Mouse (Mus musculus): ENCODE results near the gene Gm28374. TPM values are rescaled to one million over a fixed set of nuclear protein-coding genes. Genes with fewer than 3 reads are reported as not detected.

Gene Gm28374
- polyA plus RNA-seq, 1 experiment from 2014 or later, result not detected

DNA sequence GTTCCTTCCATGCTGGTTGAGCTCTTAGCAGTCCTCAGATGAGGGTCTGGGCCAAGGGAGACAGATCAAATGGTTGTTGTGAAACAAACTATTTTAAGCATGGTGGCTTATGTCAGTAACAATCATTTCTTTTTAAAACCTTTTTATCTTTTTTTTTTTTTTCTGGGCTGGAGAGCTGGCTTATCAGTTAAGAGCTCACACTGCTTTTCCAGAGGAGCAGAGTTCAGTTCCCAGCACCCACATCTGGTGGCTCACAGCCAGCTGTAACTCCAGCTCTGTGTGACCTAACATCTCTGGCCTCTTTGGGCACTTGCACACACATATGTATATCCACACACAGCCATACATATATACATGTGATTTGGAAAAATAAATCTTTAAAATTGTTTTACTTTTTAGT lies 44.4 kb downstream of the Gm28374 start:
- Histone ChIP-seq H3K27me3 (ENCODE audit: control insufficient read depth, insufficient read depth, low read length) (no peaks in the 10 kb centered on the region), H3K4me1 (ENCODE audit: control insufficient read depth, insufficient read depth, low read length) (no peaks in the 10 kb centered on the region), H3K27ac (replicated peaks; ENCODE audit: low read depth, low read length) (no peak overlapping the region), H3K4me3 (ENCODE audit: low read depth, low read length) (no peak overlapping the region), H3K4me2 (ENCODE audit: low read depth, low read length) (no peak overlapping the region), H3K36me3 (replicated peaks; ENCODE audit: control insufficient read depth, insufficient read depth, low read depth, low read length) (no peaks in the 10 kb centered on the region), H3K9ac (replicated peaks; ENCODE audit: low read length) (no peak overlapping the region), H3K9me3 (replicated peaks; ENCODE audit: control insufficient read depth, low read length) (no peaks in the 10 kb centered on the region)
- no peak for ATAC-seq (replicated peaks; ENCODE audit: insufficient number of reproducible peaks, low FRiP score, low TSS enrichment, low read depth)
- DNase-seq (ENCODE audit: low spot score), result no peak

DNA sequence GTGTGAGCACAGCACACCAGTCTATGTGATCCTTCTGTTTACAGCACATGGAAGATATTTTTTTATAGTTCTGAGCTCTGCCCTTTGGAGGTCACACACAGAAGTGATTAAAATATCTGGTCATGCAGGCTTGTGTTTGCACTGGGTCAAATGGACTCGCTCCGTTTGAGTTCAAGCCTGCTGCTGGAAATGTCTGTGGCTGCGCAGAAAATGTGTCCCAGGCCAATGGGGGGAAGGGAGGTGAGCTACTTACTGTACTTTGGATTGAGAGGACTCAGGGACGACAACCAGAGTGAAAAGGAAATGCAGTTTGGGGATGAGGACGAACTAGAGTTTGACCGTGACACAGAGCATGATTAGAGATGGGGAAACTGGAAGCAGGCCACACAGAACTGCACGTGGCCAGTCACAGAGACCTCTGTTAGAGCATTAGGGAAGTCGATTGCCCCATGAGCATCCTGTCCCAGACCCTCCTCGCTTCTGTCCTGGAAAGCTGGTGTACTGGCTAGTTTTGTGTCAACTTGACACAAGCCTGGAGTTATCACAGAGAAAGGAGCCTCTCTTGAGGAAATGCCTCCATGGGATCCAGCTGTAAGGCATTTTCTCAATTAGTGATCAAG lies 46.0 kb downstream of the Gm28374 start:
- DNase-seq (ENCODE audit: low spot score) (no peak), ATAC-seq (replicated peaks; ENCODE audit: insufficient number of reproducible peaks, low FRiP score, low TSS enrichment, low read depth) (no peak)
- Histone ChIP-seq H3K27ac (replicated peaks; ENCODE audit: low read depth, low read length) (no peak overlapping the region), H3K4me2 (ENCODE audit: low read depth, low read length) (no peak overlapping the region), H3K4me1 (ENCODE audit: control insufficient read depth, insufficient read depth, low read length) (no peaks in the 10 kb centered on the region), H3K36me3 (replicated peaks; ENCODE audit: control insufficient read depth, insufficient read depth, low read depth, low read length) (no peaks in the 10 kb centered on the region), H3K9ac (replicated peaks; ENCODE audit: low read length) (no peak overlapping the region), H3K9me3 (replicated peaks; ENCODE audit: control insufficient read depth, low read length) (no peaks in the 10 kb centered on the region), H3K27me3 (ENCODE audit: control insufficient read depth, insufficient read depth, low read length) (no peaks in the 10 kb centered on the region), H3K4me3 (ENCODE audit: low read depth, low read length) (no peak overlapping the region)
- 75% methylated on average over 9 of the region's 9 CpGs for WGBS

DNA sequence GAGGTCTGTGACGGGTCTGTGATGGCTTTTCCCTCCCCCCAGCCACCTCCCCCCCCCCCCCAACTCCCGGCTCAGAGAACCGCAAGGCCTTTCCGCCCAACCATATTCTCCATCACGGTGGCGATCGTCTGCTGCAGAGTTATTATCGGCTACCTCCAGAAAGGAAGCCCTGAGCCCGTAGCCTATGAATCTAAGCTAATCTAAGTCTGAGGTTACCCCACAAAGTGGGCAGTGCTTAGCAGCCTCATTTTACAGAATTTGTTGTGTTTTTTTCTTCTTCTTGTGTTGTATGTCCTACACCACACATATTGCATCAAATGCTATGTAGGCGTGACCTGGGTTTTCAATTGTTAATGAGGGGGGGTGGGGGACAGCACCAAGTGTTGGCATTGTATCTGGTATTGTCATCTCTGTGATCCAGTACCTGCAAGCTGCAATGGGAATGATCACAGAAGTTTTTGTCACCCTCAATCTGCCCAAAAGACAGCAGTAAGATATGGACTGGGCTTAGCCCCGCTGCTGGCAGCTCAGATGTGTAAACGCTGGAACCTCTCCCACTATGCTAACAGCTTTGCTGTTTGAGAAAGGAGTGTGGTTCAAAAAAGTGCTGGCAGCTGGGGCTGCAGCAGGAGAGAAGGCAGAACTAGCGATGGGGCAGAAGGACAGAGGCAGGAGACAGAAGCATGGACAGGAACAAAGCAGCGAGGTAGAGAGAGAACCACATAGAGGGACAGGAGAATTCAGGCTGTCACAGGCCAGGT lies 51.4 kb downstream of the Gm28374 start:
- DNase-seq (ENCODE audit: low spot score), result no peak
- Histone ChIP-seq H3K4me2 (ENCODE audit: low read depth, low read length) (no peak overlapping the region), H3K9me3 (replicated peaks; ENCODE audit: control insufficient read depth, low read length) (no peaks in the 10 kb centered on the region), H3K27ac (replicated peaks; ENCODE audit: low read depth, low read length) (no peak overlapping the region), H3K4me3 (ENCODE audit: low read depth, low read length) (no peak overlapping the region), H3K9ac (replicated peaks; ENCODE audit: low read length) (no peak overlapping the region), H3K4me1 (ENCODE audit: control insufficient read depth, insufficient read depth, low read length) (no peaks in the 10 kb centered on the region), H3K36me3 (replicated peaks; ENCODE audit: control insufficient read depth, insufficient read depth, low read depth, low read length) (no peaks in the 10 kb centered on the region), H3K27me3 (ENCODE audit: control insufficient read depth, insufficient read depth, low read length) (no peaks in the 10 kb centered on the region)
- no peak for ATAC-seq (replicated peaks; ENCODE audit: insufficient number of reproducible peaks, low FRiP score, low TSS enrichment, low read depth)
- WGBS, result 70% methylated on average over 14 of the region's 14 CpGs

GRCm38 (mm10) chr19:6029426-6029825 lies 52.6 kb downstream of the Gm28374 start:
- no peak overlapping the region for H3K4me3 ChIP-seq (ENCODE audit: low read depth, low read length)
- 75% methylated on average over 9 of the region's 9 CpGs for WGBS
- DNase-seq (ENCODE audit: low spot score) (no peak), ATAC-seq (replicated peaks; ENCODE audit: insufficient number of reproducible peaks, low FRiP score, low TSS enrichment, low read depth) (no peak)
- H3K9ac ChIP-seq (replicated peaks; ENCODE audit: low read length), result no peak overlapping the region
- H3K36me3 ChIP-seq (replicated peaks; ENCODE audit: control insufficient read depth, insufficient read depth, low read depth, low read length), result no peaks in the 10 kb centered on the region
- H3K4me2 ChIP-seq (ENCODE audit: low read depth, low read length), result no peak overlapping the region
- H3K27ac ChIP-seq (replicated peaks; ENCODE audit: low read depth, low read length), result no peak overlapping the region
- no peaks in the 10 kb centered on the region for H3K27me3 ChIP-seq (ENCODE audit: control insufficient read depth, insufficient read depth, low read length)
- H3K4me1 ChIP-seq (ENCODE audit: control insufficient read depth, insufficient read depth, low read length), result no peaks in the 10 kb centered on the region
- no peaks in the 10 kb centered on the region for H3K9me3 ChIP-seq (replicated peaks; ENCODE audit: control insufficient read depth, low read length)

DNA sequence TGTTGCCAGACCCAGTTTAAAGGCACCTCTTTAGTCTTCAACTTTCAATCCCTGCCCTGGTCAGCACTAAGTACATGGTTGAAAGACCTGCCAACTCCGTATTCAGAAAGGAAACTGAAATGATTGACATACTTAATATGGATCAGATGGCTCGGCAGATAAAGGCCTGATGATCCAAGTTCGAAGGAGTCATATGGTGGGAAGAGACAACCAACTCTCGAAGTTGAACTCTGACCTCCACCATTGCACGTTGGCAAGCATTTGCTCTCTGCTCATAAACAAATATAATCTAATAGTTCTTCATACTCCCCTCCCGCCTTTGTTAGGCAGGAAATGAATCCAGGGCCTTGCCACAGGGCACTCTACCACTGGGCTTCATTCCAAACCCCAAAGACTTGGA lies 53.1 kb downstream of the Gm28374 start:
- Histone ChIP-seq H3K36me3 (replicated peaks; ENCODE audit: control insufficient read depth, insufficient read depth, low read depth, low read length) (no peaks in the 10 kb centered on the region), H3K27ac (replicated peaks; ENCODE audit: low read depth, low read length) (no peak overlapping the region), H3K9ac (replicated peaks; ENCODE audit: low read length) (no peak overlapping the region), H3K4me3 (ENCODE audit: low read depth, low read length) (no peak overlapping the region), H3K27me3 (ENCODE audit: control insufficient read depth, insufficient read depth, low read length) (no peaks in the 10 kb centered on the region), H3K4me2 (ENCODE audit: low read depth, low read length) (no peak overlapping the region), H3K9me3 (replicated peaks; ENCODE audit: control insufficient read depth, low read length) (no peaks in the 10 kb centered on the region), H3K4me1 (ENCODE audit: control insufficient read depth, insufficient read depth, low read length) (no peaks in the 10 kb centered on the region)
- ATAC-seq (replicated peaks; ENCODE audit: insufficient number of reproducible peaks, low FRiP score, low TSS enrichment, low read depth), result no peak
- DNase-seq (ENCODE audit: low spot score), result no peak
- WGBS, result 74% methylated on average over 6 of the region's 6 CpGs

Small RNAs within 50 kb of the gene (microRNA-seq; reads per million reads assigned to microRNA genes)
- 1.9 reads per million for gene Mir6988 (ENCODE audit: borderline number of aligned reads)

Other genes with a start within 250 kb of the Gm28374 start
- 15.8 and 17.6 TPM in 2 replicates for gene Frmd8, start 207.0 kb downstream of the Gm28374 start, polyA plus RNA-seq (2014; fragmentation: Nextera tagmentation; extraction: Ambion mirVana)
- 0.87 and 1.1 TPM in 2 replicates for gene Slc25a45, start 204.4 kb downstream of the Gm28374 start, polyA plus RNA-seq (2014; fragmentation: Nextera tagmentation; extraction: Ambion mirVana)
- 4.0 and 4.3 TPM in 2 replicates for gene Tigd3, start 188.1 kb downstream of the Gm28374 start, polyA plus RNA-seq (2014; fragmentation: Nextera tagmentation; extraction: Ambion mirVana)
- gene Dpf2, start 169.2 kb downstream of the Gm28374 start, polyA plus RNA-seq (2014; fragmentation: Nextera tagmentation; extraction: Ambion mirVana), result 202 and 213 TPM in 2 replicates
- 2.4 and 2.7 TPM in 2 replicates for gene Cdc42ep2, start 157.4 kb downstream of the Gm28374 start, polyA plus RNA-seq (2014; fragmentation: Nextera tagmentation; extraction: Ambion mirVana)
- gene Pola2, start 118.1 kb downstream of the Gm28374 start, polyA plus RNA-seq (2014; fragmentation: Nextera tagmentation; extraction: Ambion mirVana), result 91.0 and 97.6 TPM in 2 replicates
- gene Slc22a20, start 96.1 kb downstream of the Gm28374 start, polyA plus RNA-seq (2014; fragmentation: Nextera tagmentation; extraction: Ambion mirVana), result not detected in 2 replicates
- 4.5 and 5.0 TPM in 2 replicates for gene Capn1, start 66.4 kb downstream of the Gm28374 start, polyA plus RNA-seq (2014; fragmentation: Nextera tagmentation; extraction: Ambion mirVana)
- gene Syvn1, start 35.7 kb downstream of the Gm28374 start, polyA plus RNA-seq (2014; fragmentation: Nextera tagmentation; extraction: Ambion mirVana), result 18.8 and 20.2 TPM in 2 replicates
- gene Mrpl49, start 24.5 kb downstream of the Gm28374 start, polyA plus RNA-seq (2014; fragmentation: Nextera tagmentation; extraction: Ambion mirVana), result 96.6 and 100 TPM in 2 replicates
- 773 and 801 TPM in 2 replicates for gene Fau, start 24.4 kb downstream of the Gm28374 start, polyA plus RNA-seq (2014; fragmentation: Nextera tagmentation; extraction: Ambion mirVana)
- 40.8 and 44.2 TPM in 2 replicates for gene Znhit2, start 21.1 kb downstream of the Gm28374 start, polyA plus RNA-seq (2014; fragmentation: Nextera tagmentation; extraction: Ambion mirVana)
- 26.0 and 26.3 TPM in 2 replicates for gene Tm7sf2, start 13.9 kb downstream of the Gm28374 start, polyA plus RNA-seq (2014; fragmentation: Nextera tagmentation; extraction: Ambion mirVana)
- gene Vps51, start 5.0 kb downstream of the Gm28374 start, polyA plus RNA-seq (2014; fragmentation: Nextera tagmentation; extraction: Ambion mirVana), result 41.1 and 44.4 TPM in 2 replicates
- gene Tmem262, start 2.2 kb downstream of the Gm28374 start, polyA plus RNA-seq (2014; fragmentation: Nextera tagmentation; extraction: Ambion mirVana), result not detected in 2 replicates
- gene Zfpl1, start 2.7 kb upstream of the Gm28374 start, polyA plus RNA-seq (2014; fragmentation: Nextera tagmentation; extraction: Ambion mirVana), result 60.7 and 69.9 TPM in 2 replicates
- gene Cdca5, start 2.7 kb upstream of the Gm28374 start, polyA plus RNA-seq (2014; fragmentation: Nextera tagmentation; extraction: Ambion mirVana), result 59.2 and 65.2 TPM in 2 replicates
- gene AC131692.1, start 12.2 kb upstream of the Gm28374 start, polyA plus RNA-seq (2014; fragmentation: Nextera tagmentation; extraction: Ambion mirVana), result not detected in 2 replicates
- 0.21 and 0.49 TPM in 2 replicates for gene Naaladl1, start 23.5 kb upstream of the Gm28374 start, polyA plus RNA-seq (2014; fragmentation: Nextera tagmentation; extraction: Ambion mirVana)
- gene Sac3d1, start 36.4 kb upstream of the Gm28374 start, polyA plus RNA-seq (2014; fragmentation: Nextera tagmentation; extraction: Ambion mirVana), result 60.7 and 68.3 TPM in 2 replicates
- 25.4 and 30.7 TPM in 2 replicates for gene Snx15, start 46.0 kb upstream of the Gm28374 start, polyA plus RNA-seq (2014; fragmentation: Nextera tagmentation; extraction: Ambion mirVana)
- not detected in 2 replicates for gene Batf2, start 58.7 kb upstream of the Gm28374 start, polyA plus RNA-seq (2014; fragmentation: Nextera tagmentation; extraction: Ambion mirVana)
- 72.8 and 81.4 TPM in 2 replicates for gene Arl2, start 59.3 kb upstream of the Gm28374 start, polyA plus RNA-seq (2014; fragmentation: Nextera tagmentation; extraction: Ambion mirVana)
- gene Majin, start 102.1 kb upstream of the Gm28374 start, polyA plus RNA-seq (2014; fragmentation: Nextera tagmentation; extraction: Ambion mirVana), result not detected in 2 replicates
- gene Gpha2, start 144.1 kb upstream of the Gm28374 start, polyA plus RNA-seq (2014; fragmentation: Nextera tagmentation; extraction: Ambion mirVana), result 1.9 and 2.4 TPM in 2 replicates
- gene Ppp2r5b, start 153.6 kb upstream of the Gm28374 start, polyA plus RNA-seq (2014; fragmentation: Nextera tagmentation; extraction: Ambion mirVana), result 25.0 and 27.8 TPM in 2 replicates
- gene Atg2a, start 159.4 kb upstream of the Gm28374 start, polyA plus RNA-seq (2014; fragmentation: Nextera tagmentation; extraction: Ambion mirVana), result 6.5 and 7.7 TPM in 2 replicates
- gene Ehd1, start 194.5 kb upstream of the Gm28374 start, polyA plus RNA-seq (2014; fragmentation: Nextera tagmentation; extraction: Ambion mirVana), result 50.9 and 58.1 TPM in 2 replicates
- gene Cdc42bpg, start 224.2 kb upstream of the Gm28374 start, polyA plus RNA-seq (2014; fragmentation: Nextera tagmentation; extraction: Ambion mirVana), result 0.43 and 0.61 TPM in 2 replicates

Measured in embryonic facial prominence, embryonic 11.5 days (tissue).